Mouse (Mus musculus) urinary bladder, postnatal 10 days (tissue): Measurements from ENCODE around the gene Mlf2.
A peak's percentile ranks its signal among the peaks of the same experiment; 100 is the strongest.
"Not testable (repeated sequence)": the region's sequence is repeated elsewhere in the genome, so short reads cannot be mapped to it uniquely, and the experiment has no call there.

Experiments used
- DNase-seq: peaks from one replicate; pipeline ENCODE4 v3.0.0; 2022; ENCODE audit warnings: low spot score

The Mlf2 gene

DNA sequence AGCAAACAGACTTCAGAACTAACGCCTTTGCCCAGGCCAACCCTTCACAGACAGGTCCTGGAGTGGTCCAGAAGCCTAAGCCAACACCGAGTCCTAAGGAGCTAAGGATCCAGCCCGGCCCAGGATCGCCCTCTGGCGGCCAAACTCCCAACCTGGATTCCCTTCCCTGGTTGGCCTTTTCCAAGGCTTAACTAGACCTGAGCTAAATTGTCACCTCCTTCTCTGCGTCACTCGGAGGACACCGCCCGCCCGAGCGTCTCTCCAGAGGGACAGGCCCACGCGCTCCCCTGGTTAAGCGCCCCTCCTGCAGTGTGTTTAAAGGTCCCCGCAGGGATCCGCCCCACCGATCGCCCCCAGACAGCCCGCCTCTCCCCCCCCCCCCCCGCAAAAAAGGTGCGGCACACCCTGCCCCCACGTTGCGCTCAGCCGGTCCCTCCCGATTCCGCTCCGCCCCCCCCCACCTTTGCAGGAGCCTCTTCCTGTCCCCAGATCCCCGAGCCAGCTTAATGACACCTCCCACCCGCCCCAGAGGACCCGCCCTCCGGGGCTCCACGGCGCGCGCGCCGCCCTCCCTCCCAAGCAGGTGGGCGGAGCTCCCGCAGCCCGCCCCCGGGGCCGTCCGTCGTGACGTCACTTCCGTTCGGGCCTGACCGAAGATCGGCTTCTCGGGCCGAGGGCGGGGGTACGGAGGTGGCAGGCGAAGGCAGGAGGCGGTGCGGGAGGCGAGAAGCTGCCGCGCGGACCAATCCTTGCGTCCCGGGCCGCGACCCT lies at the start of gene Mlf2:
TSS of gene Mlf2 (plus strand) at position 633 of the 771 bp plus-strand sequence.
- peak; percentile 99 for DNase-seq

DNA sequence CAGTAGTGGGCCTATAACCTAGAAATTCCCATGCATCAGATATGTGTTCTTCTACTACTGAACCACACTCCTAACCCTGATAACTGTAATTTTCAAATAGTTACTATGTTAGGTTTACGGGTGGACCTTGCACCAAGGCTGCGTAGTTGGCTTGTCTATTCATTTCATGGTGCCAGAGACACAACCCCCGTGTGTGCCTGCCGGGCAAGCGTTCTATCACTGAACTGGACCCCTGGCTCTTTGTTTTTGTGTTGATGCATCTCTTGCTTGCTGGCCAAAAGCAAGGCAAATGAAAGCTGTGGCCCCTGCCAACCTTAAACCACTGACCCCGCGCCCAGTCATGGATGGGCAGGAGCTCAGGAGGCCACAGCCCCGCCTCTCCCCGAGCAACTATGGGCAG lies 49.4 kb upstream of the Mlf2 start:
- DNase-seq: no peak

- DNase-seq: no peak
Measured at GRCm38 (mm10) chr6:124883351-124883750, 47.8 kb upstream of the Mlf2 start.

DNA sequence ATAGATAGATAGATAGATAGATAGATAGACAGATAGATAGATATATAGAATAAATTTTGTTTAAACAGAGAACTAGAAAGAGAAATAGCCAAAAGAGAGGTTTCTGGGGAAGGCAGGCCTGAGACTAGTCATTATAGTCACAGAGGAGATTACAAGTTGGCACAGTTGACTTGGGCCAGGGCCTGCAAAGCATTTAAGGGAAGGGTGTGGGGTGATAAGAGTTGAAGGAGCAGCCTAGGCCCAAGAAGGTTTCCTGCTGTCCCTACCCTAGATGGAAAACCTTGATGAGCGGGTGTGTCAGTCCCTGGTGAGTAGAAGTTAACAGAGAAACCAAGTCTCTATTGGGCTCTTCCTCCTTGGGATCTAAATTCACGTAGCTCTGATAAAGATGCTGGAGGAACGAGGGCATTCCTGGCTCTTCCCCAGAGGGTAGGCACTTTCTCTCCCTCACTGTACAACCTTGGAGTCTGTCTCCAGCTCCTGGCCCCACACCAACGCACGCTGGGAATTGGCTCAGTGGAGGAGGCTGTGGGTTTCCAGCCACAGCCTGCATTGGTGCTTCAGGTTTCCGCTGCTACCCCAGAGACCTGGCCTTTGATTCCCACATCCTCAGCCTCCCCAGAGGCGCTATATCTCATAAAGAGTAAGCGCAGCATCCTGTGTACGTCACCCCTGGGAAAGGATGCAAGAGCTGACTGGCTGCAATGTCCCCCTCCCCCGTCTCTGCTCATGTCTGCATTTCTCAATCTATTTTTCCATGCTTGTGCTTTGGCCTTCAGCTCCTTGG lies 46.3 kb upstream of the Mlf2 start:
- no peak for DNase-seq

- DNase-seq: no peak
Measured at GRCm38 (mm10) chr6:124885956-124886381, 45.2 kb upstream of the Mlf2 start.

GRCm38 (mm10) chr6:124887986-124888385 lies 43.2 kb upstream of the Mlf2 start, which contains the start of gene Cd4:
Cd4 (minus strand) TSS chr6:124888221.
- DNase-seq: no peak

GRCm38 (mm10) chr6:124888555-124889125 lies 42.5 kb upstream of the Mlf2 start:
- DNase-seq: no peak

- no peak for DNase-seq
Measured at GRCm38 (mm10) chr6:124890997-124891396, 40.2 kb upstream of the Mlf2 start.

DNA sequence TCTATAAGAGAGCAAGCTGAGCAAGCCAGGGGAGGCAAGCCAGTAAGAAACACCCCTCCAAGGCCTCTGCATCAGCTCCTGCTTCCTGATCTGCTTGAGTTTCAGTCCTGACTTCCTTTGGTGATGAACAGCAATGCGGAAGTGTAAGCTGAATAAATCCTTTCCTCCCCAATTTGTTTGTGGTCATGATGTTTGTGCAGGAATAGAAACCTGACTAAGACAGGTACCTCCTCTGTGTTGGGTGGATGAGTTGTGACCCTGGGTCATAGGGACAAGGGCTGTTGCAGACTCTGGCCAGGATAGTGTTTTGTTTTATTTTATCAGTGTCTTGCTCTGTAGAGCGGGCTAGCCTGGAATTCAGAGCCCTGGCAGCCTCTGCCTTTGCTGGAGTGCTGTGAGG lies 37.1 kb upstream of the Mlf2 start:
- DNase-seq: not testable (repeated sequence)

GRCm38 (mm10) chr6:124898359-124898758 lies 32.8 kb upstream of the Mlf2 start:
- DNase-seq: no peak

DNA sequence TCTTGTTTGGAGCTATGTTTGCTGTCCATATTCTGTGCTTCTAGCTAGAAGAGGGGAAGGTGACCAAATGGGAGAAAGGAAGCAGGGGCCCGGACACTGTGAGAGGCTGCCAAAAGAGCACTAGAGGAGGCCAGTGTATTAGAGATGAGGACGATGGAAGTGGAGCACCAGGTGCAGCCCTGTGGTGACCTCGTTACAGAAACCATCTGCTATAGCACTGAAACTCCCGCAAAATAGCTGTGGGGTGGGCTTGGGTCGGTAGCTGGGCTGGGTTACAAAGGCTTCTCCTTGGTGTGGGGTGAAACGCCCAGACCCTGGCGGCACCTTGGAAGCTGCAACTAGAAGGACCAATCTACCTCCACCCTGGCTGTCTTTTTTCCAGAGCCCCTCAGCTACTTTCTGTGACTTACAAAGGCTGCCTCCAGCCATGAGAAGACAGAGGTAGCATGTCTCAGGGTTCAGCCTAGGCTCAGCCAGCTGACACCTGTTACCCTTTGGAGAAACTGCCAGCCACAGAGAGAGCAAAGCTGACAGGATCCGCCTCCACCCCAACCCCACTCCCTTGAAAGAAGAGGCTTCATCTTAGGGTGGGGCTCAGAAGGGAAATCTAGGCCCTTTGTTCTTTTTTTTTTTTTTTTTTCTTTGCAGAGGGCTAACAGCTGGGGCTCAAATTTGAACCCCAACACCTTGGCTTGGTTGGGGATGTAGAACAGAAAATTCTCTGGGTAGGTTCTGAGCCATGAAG lies 31.0 kb upstream of the Mlf2 start:
- DNase-seq: no peak

GRCm38 (mm10) chr6:124900801-124901480 lies 30.2 kb upstream of the Mlf2 start:
- DNase-seq: no peak

DNA sequence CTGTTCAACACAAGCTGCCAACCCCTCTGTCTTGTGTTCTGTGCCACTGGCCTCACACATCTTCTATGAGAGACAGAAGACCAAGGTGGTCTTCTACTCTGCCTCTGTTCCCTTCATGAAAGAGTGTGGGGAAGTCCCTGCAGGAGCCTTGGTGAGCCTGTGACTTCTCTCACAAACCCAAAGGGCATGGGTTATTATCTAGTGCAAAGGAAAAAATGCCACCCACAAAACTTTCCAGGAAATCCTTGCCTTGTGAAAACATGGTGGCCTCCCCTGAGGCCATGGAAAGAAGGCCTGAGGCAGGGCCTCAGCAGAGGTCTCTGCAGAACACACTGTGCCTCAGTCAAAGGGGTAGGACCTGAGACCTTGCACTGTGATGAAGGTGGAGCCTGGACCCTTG lies 29.3 kb upstream of the Mlf2 start:
- DNase-seq: no peak

DNA sequence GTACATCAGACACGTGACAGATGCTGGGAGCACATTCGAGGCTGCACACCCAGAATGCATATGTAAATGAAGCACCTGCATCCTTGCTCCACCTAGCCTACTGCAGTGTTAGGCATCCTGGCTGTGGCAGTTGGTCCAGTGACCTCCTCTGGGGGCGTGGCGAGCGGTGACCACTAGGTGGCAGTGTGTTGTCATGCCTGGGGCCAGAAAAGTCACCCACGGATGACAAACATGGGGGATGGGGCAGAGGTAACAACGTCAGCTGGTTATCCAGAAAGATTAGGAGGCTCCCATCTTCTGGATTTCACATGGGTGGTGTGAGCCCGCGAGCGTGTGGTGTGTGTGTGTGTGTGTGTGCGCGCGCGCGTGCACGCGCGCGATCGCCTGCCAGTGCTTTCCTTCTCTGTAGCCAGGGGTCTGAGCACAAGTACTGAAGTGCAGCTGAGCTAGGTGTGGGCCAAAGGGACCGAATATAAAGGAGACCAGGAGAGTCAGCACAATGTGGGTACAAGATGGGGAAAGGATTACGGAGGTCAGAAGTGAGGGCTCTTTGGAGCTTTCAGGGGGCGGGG lies 27.5 kb upstream of the Mlf2 start:
- DNase-seq: peak; percentile 92

DNA sequence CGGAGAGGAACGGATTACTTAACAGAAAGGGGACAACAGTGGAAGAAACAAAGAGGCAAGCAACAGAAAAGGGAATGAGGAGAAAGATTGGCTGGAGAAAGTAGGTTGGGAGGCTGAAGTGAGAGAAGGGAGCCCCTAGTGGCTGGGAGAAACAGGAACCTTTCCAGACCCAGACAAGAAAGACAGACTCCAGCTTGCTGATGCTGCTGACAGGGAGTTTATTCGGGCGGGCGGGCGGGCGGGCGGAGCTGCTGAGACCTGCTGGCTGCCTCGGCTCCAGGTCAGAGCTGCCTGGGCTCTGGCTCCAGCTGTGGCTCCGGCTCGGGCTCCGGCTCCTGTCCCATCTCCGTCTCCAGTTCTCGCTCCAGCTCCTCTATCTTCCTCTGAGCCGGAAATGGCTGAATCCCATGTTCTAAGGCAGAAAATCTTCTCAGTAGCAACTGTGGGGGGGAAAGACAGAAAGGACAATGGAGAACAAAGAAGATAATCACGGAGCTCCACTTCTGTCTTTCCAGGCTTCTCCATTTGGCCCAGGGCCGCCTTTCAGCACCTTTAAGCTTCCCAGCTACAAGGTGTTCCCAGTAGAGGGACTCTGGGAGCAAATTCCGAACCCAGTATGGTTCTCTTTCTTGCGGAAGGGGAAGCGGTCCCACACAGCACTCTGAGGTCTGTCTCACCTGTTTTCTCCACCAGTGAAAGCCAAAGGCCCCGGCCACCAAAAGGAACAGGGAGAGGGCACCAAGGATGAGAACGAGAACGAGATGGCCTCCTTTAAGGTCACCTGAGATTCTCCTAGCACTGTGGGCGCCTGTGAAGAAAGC lies 26.8 kb upstream of the Mlf2 start:
- DNase-seq: no peak

- no peak for DNase-seq
Measured at GRCm38 (mm10) chr6:124904991-124905860, 26.0 kb upstream of the Mlf2 start.

GRCm38 (mm10) chr6:124907767-124908166 lies 23.4 kb upstream of the Mlf2 start:
- DNase-seq: no peak

DNA sequence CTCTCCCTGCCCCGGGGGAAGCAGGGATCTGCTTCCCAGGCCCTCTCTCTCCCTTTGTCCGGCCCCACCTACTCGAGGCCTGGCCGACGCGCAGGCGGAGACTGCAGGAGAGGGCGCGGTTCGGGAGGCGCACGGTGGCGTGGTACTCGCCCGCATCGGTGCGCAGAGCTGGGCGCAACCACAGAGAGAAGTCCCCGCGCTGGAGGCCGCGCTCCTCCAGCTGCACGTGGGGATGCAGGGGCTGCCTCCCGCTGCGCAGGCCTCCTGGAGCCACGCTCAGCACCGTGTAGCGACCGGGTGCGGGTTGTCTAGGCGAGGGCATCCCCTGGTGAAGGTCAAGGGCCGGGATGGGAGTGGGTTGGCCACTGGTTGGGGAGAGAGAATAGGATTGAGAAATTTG lies 21.2 kb upstream of the Mlf2 start:
- DNase-seq: no peak

GRCm38 (mm10) chr6:124911533-124912218 lies 19.5 kb upstream of the Mlf2 start, which contains the start of gene Lag3:
Lag3 (minus strand) TSS chr6:124911705.
- DNase-seq: no peak
